Mouse (Mus musculus) E14TG2a.4 (cell line): ENCODE measurements at regions not wholly inside any gene's neighbourhood (a gene's known extent, or its start where the extent isn't known, plus 50 kb on each side); places are given as distances from the start of the nearest gene placed in this dataset.

Source experiments
- CTCF ChIP-seq: conservative IDR thresholded peaks from 2 replicates; pipeline ENCODE4 v1.5.1; 2014; ENCODE audit warnings: low read length
- POU5F1 ChIP-seq: IDR thresholded peaks from 2 replicates; pipeline ENCODE4 v1.6.1; 2014; ENCODE audit warnings: low read length, borderline replicate concordance

DNA sequence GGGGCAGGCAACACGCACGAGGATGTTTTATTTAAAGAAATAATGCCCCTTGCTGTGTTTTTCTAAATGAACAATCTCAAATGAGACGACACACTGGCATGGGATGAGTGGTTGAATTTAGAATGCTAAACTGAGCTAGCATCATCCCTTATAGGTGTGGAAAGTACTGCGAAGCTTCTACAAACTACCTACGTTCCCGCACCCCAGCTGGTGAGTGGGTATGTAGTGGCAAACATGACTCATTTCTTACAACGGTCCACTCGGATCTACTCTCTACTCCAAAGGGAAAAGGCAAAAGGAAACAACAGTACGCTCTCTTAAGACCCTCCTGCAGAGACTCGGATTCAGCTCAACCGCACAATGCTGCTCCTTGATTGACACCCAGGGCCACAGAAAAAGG is 167.2 kb downstream of the Dad1 start:
- no peak for TF ChIP-seq CTCF
- TF ChIP-seq POU5F1: no peak
